Mouse (Mus musculus) adipocyte (in vitro differentiated cells): ENCODE data around the gene 4931422A03Rik.
A peak's percentile ranks its signal among the peaks of the same experiment; 100 is the strongest.
"Not testable (repeated sequence)": the region's sequence is repeated elsewhere in the genome, so short reads cannot be mapped to it uniquely, and the experiment has no call there.

Source experiments
- DNase-seq: peaks from one replicate; pipeline ENCODE4 v3.0.0-alpha.2; 2016; ENCODE audit warnings: low spot score

Gene 4931422A03Rik

DNA sequence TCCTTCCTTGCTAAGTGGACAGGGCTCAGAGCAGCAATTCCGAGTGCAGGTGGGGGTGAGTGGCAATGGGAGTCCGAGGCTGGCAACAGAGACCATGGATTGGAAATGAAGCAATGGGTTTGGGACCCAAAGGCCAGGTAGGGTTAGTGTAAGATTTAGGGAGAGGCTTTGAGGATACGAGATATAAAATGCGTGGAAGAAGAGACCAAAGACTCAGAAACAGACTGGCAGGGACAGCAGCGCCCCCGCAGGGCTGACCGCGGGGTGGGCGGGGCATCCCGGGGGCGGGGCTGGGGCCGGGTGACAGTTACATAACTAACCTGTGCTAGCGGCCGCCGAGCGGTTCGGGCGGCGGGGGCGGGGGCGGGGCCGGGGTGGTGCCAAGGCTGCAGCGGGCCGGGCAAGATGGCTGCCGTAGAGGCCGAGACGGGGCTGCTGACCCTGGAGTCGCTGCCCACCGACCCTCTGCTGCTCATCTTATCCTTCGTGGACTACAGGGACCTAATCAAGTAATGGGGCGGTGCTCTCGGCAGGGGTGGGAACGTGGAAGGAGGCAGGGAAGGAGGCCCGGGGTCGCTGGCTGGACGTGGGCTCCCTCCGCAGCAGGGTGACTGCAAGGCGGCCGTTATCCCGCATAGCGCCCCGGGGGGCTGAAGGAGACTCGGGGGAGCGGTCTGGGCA, 563 bp downstream of the 4931422A03Rik start, which contains the start of gene Fbxo3:
Fbxo3 (plus strand) TSS at position 264 of the 681 bp plus-strand sequence.
- DNase-seq = peak; percentile 87

DNA sequence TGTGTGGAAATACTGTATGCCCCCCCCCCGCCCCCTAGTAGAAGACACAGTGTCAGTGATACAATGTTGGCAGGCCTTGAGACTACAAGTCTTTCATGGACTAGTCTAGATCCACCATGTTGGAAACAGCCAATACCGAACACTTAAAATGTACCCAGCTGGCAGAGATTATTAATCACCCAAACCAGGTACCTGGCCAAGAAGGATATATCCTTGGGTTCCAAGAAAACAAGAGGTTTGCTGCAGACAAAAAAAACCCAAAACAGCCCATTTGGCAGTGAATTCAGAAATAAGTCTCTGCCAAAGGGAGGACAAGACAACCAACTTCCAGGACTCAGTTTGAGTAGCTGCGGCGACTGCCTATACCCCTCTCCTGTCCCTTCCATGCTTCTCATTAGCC, 3.5 kb downstream of the 4931422A03Rik start:
- DNase-seq = no peak

DNA sequence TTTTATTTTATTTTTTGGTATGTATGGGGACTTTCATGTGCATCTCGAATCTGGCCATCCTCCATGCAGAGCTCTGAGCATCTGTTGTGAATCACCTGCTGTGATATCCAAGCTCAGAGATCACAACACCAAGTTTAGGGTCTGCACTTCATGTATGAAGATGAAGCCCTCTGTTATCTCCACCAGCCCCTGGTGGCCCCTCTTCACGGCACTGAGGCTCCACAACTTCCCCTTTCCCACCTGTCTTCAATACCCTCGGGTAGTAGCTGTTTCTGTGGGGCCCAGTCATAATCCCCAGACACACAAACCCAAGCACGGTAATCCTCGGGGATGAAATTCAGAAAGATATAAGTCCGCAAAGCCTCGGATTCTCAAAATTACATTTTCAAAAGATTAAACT, 5.1 kb downstream of the 4931422A03Rik start:
- DNase-seq = no peak

DNA sequence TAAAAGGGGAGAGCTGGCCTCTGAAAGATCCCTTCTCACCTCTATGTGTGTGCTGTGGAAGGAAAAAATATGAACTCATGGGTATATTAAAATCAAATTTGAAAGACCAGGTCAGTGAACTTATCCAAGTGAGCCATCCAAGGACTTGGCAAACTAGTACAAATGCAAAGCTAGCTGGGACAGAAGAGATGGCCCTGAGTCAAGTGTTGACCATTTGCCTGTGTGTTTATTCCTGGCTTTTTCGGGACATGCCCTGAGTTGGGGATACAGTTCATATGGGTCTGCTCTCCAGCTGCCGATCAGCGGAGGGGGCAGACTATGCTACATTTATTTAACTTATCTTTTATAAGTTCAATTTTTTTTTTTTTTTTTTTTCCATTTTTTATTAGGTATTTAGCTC, 19.3 kb downstream of the 4931422A03Rik start:
- DNase-seq = not testable (repeated sequence)

DNA sequence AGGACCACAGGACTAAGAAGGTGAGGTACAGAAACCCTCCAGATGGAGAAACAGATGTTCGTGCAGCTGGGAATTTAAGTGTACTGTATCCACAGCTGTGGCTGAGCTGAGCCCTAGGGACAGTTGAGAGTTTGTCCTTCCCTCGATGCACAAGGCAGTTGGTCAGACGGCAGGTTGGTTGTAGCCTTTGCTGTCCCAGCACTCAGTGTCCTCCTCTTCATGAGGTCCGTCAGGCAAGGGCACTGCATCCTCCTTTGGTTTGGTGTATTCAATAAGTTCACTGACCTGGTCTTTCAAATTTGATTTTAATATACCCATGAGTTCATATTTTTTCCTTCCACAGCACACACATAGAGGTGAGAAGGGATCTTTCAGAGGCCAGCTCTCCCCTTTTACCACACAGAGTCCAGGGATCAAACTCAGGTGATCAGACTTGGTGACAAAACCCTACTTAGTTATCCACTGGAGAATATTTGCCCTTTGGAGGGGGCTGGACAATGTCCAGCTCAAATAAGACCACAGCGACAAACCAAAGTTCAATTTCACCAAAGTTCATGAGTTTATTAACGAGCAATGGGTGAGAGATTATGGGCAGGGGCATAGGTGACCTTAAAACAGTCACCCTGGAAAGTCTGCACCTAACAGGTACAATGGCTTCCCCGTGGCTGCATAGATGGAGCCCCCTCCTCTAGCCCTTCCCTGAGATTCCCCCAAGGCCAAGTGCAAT, 20.2 kb downstream of the 4931422A03Rik start:
- DNase-seq = no peak

DNA sequence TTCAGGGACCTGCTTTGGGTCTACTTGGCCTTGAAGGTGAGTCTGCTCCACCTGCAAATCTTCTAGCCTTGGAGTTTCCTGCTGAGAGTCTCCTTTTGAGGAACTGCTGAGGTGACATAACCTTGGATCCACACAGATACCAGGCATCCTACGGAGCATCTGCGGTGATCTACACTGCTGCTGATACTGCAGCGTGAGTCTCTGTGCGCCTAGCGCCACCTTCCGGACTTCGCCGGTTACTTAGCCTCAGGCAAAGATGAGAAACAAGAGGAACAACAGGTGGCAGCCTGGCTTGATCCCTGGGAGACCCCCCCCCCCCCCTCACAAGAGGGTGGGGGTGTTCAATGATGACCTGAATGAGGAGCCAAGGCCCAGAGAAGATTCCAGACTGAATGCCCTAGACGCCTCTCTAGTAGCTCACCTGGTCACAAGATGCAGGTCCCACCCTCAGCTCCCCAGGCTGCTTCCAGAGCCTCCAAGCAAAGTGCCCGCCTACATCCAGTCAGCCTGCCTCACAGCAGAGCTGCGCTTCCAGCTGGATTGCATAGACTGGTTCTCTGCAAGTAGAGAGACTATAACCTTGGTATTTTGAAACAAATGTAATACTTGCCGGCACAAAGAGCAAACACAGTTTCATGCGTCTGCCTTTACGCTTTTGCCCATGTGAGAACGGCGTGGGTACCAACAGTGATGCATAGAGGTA, 25.3 kb downstream of the 4931422A03Rik start:
- DNase-seq = no peak

DNA sequence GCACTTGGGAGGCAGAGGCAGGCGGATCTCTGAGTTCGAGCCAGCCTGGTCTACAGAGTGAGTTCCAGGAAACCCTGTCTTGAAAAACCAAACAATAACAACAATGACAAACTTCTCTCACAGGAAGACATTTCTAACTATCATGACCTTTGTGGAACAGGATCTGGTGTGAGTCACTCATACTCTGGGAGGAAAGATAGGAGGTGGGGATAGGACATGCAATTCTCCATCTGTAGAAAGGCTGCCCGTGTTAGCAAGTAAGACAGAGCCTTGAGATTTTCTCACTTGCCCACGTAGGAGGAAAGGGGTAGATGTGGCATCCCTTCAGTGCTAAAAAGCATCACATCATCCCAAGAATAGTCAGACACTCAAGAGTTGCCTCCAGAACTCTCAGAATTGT, 26.3 kb downstream of the 4931422A03Rik start:
- no peak for DNase-seq

DNA sequence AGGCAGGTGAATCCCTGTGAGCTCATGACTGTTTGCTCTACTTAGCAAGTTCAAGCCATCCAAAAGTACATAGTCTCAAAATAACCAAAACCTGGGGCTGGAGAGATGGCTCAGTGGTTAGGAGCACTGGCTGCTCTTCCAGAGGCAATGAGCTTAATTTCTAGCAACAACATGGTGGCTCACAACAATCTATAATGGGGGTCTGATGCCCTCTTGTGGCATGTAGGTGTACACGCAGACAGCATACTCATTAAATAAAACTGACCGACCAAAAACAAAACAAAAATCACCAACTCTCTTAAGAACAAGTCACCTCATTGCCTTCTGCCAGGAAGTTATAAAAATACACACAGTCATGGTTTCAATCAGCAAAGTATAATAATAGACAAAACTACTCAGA, 27.1 kb downstream of the 4931422A03Rik start:
- DNase-seq = no peak

DNA sequence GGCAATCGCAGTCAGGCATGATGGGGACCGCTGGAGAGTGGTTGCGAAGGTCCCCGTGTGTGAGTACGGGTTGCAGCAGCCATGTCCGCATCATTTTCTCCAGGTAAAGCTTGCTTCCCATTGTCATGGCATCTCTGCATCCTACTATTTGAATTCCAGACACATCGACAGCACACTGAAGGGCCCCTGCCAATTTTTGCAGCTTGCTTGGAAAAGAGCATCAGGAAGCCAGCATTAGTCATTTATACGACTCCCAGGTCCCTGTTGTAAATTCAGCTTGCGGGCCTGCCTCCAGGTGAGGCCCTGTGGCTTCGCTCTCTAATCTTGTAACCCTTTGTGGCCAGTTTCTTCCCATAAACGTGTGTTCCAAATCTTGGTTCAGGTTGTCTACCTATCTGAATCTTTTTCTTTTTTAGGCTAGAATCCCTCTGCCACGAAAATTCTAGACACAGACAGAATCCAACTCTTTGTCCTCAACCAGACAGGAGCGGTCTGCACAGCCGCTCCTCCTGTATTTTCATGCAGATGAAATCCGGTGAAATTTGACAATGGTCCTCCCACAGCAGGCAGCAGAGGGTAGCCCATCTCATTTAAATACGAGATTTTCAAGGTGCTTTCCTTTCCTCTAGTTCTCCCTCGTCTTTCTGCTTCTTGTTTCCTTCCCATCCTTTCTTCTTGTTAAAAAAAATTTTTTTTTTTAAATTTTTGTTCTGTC, 35.4 kb downstream of the 4931422A03Rik start:
- no peak for DNase-seq

DNA sequence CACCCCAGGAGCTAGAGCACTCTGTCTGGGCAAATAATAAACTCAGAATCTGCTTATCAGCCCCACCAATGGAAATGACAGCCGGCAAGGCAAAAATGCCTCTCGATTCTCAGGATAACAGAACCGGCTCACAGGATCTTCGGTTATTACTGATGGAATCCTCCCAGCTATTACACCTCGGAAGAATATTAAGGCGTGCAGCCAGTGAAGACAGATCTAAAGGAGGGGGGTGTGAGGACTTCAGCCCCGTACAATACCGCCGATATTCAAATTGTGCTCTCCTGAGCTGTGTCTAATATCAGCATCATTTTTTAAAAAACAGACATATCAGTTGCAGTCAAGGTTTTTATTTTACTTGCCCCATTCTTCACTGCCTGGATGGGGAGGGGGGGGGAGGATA, 36.0 kb downstream of the 4931422A03Rik start:
- DNase-seq = no peak

DNA sequence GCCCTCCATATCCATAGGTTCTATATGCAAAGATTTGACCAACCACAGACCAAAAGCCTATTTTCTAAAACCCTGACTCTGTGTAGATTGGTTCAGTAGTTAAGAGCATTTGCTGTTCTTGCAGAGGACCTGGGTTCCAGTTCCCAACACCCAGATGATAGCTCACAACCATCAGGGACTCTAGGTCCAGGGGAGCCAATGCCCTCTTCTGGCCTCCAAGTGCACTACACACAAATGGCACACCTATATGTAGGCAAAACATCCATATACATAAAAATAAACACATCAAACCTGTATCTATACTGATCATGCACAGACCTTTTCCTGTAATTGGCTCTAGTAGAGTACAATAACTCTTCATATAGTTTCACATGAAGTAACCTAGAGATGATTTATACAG, 36.9 kb downstream of the 4931422A03Rik start:
- no peak for DNase-seq

DNA sequence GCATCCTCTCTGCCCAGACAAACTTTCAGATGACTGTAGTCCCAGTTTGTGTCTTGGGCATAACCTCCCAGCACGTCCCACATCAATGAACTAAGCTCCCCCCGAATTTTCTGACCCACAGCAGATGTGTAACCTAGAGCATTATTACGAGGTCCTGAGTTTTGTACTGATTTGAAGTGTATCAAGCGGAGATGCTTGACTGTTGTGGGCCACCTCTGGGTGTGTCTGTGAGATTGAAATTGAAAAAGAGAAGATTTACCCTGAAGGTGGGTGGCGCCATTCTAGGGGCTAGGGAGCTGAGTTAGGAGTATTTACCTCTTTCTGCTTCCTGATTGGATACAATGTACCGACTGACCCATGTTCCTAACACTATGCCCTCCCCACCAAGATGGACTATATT, 38.4 kb downstream of the 4931422A03Rik start:
- DNase-seq = no peak

DNA sequence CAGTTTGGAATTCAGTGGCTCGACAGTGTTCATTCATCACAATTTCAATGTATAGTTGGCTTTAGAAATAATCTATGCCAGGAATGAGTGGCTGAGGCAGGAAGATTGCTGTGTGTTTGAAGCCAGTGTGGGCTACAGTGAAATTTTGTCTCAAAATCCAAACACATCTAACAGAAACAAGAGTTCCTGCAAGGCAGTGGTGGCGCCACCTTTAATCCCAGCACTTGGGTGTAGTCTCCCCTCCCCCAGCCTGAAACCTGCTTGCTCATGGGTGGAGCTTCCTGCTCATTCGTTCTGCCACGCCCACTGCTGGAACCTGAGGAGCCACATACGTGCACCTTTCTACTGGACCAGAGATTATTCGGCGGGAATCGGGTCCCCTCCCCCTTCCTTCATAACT, 40.6 kb downstream of the 4931422A03Rik start:
- not testable (repeated sequence) for DNase-seq

DNA sequence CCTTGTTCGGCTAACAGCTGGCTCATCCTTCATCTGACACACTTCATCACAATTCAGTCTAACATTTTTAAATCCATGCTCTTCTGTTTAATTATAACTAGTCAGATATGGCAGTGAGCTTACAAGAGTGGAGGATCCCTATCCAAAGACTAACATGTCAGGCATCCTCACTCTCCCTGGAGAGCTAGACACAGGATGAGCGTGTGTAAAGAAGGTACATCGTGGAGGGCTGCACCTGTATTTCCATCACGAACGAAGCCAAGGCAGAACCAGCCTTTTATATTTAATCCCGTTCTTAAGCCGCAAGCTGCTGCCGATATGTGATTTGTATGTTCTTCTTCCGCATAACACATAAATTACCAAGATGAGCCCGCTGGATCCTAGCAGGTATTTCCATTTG, 45.0 kb downstream of the 4931422A03Rik start:
- DNase-seq = no peak

DNA sequence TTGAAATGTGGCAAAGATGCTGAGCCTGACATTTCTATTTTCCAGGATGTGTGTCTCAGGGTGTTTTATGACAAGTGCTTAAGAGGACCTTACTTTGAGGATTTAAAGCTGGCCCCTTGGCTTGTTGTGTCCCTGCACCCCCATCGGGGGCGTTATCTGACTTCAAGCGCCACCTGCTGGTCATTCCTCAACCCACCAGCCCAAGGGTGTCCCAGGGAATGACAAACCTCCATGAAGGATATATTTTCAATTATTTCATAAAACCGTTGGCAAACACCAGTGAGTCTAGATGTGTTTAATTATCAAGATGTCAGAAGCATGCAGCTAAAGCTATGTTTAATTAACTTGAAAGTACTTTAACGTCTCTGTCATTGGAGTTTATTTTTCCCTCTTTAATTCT, 45.9 kb downstream of the 4931422A03Rik start:
- peak; percentile 75 for DNase-seq

DNA sequence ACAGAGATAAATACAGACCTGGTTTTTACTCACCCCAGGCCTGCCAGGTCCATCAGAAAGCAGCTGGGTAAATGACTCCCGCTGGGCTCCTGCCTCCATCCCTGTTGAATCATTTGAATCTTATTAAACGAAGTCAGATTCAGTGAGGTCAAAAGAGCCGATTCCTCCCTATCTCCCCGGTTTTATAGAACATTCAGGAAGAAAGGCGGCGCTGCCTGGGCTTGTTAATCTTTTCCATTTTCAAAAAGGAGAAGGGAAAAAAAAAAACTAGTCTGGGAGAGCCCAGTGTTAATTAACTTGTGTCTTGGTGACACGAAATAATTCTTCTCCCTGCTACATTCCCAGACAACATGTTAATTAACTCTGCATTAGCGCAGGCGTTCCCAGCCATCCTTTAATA, 50.4 kb downstream of the 4931422A03Rik start:
- DNase-seq = no peak

DNA sequence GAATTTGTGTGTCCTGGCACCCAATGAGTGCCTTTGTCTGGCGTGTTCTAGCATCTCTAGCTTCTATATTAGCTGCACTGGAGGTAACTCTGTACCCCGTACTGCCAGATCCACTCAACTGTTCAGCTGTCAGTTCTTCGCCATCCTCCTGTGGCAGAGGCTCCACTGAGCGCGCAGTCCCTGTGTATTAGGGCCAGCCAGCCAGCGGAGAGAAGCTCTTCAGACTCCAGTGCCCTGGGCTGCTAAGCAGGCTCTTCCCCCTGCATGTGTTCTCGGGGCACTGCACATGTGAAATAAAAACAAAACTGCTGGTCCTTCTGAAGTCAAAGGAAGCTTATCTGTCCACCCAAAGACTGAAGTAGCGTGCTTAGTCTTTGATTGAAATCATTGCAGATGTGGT, 50.9 kb downstream of the 4931422A03Rik start:
- DNase-seq = no peak

DNA sequence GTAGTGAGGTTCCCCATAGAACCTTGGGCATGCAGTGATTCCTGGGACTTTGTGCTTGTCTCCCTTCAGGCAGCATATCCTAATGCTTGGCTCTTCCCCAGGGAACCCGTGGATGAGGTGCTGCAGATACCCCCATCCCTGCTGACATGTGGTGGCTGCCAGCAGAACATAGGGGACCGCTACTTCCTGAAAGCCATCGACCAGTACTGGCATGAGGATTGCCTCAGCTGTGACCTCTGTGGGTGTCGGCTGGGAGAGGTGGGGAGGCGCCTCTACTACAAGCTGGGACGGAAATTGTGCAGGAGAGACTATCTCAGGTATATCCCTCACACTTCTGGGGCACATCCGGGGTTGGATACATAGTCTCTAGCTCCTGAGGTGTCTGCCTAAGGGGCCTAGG, 52.3 kb downstream of the 4931422A03Rik start:
- no peak for DNase-seq

DNA sequence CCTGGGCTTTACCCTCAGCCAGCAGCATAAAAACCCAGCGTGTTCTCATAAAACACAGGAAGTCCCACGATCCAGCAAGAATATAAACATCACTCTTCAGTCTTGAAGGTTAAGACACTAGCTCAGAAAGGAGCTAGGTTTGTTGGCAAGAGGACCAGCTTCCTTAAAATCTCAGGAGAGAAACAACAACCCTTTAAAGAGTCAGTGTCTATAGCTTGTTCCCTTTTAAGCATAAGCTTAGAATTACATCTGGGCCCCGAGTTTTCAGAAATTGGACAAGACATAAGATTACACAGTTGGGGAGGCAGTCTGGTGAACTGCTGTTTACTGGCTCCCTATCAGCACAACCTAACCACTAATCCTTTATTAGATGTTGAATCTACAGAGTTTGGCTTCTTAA, 56.3 kb downstream of the 4931422A03Rik start:
- no peak for DNase-seq

DNA sequence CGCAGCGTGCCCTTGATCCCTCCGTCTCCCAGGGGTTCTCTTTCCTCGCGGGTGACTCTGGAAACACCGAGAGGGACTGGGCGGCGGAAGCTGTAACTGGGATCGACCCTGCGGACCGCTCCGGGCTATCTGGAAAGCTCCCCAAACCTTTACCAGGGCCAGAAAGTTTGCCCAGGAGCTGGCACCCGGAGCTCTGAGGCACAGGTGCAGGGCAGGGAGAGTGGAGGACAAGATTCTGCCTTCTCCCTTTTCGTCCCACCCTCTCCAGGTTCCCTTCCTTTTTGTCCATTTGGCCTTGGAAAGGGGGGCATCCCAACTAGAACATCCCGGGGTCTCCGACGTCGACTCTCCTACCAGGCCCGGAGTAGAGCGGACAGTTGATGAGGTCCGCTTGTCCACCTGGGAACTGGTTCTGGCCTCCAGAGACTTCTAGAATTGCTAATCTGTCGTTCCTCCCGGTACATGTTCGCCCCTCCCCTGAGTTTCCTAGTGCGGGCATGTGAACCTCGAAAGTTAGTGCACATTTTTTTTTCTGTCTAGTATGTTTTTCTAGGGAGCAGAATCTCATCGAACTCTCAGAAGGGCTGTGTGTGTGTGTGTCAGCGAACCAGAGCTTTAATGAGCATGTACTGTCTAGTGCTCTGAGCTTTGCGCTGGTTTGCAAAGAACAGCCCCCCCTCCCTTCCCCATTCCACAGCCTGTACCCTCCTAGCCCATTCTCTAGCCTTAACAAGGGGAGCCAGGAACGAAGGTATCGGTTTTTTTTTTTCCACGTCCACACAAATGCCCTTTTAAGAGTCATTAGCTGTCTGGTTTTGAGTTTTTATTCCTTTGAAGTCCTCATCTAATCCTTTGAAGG, 57.1 kb downstream of the 4931422A03Rik start:
- DNase-seq = no peak

DNA sequence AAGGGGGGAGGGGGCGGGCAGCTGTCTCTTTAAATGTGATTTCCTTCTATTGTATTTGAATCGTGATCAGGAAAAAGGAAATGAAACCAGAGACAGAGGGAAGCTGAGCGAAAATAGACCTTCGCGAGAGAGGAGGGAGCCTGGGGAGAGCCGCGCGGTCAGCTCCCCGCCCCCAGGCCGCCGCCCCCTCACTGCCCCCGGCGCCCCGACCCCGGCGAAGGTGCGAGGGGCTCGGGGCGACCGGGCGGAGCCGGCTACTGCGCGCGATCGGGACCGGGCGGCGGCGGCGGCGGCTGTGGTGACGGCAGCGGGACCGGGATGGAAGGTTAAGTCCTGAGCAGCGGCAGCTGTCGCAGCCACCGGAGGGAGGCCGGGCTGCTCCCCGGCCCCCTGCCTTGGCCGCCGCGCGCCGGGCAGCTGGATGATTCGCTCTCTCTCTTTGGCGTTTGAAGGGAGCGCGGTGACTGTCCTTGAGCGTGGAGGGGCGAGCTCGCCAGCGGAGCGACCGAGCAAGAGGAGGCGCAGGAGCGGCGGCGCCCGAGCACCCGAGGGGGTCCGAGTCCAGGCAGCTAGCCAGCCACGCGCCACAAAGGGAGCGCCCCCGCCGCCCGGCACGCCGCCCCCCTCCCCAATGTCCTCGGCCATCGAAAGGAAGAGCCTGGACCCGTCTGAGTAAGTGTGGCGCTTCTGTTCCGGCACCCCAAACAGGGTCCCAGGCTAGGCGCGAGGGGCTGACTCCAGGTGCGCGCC, 57.9 kb downstream of the 4931422A03Rik start:
- DNase-seq = no peak
